Mouse (Mus musculus) heart, embryonic 16.5 days (tissue): ENCODE measurements at regions not wholly inside any gene's neighbourhood (a gene's known extent, or its start where the extent isn't known, plus 50 kb on each side); places are given as distances from the start of the nearest gene placed in this dataset.

ENCODE experiments used
- ATAC-seq: fragments of 200-750 bp; cut with Nextera tagmentation; replicated peaks from 2 replicates; pipeline ENCODE4 v1.8.0; 2017; ENCODE audit warnings: moderate number of reproducible peaks; ENCODE audit not compliant: insufficient read depth, low FRiP score; ENCODE audit errors: extremely low read depth
- H3K27ac ChIP-seq: fragments of 300-500 bp; sonication (generic); 2 replicates; pipeline ENCODE4 v1.5.1; 2014; ENCODE audit warnings: mild to moderate bottlenecking, low read length, control low read depth, moderate library complexity
- H3K27me3 ChIP-seq: fragments of 300-500 bp; sonication (generic); 2 replicates; pipeline ENCODE4 v1.6.1; 2014; ENCODE audit warnings: low read length, mixed read lengths; ENCODE audit not compliant: control insufficient read depth, insufficient read depth
- H3K36me3 ChIP-seq: fragments of 300-500 bp; sonication (generic); 2 replicates; pipeline ENCODE4 v1.6.1; 2014; ENCODE audit not compliant: control insufficient read depth, insufficient read depth
- H3K4me1 ChIP-seq: fragments of 300-500 bp; sonication (generic); 2 replicates; pipeline ENCODE4 v1.6.1; 2014; ENCODE audit warnings: low read length, mixed read lengths; ENCODE audit not compliant: control insufficient read depth, insufficient read depth
- H3K4me2 ChIP-seq: fragments of 300-500 bp; sonication (generic); 2 replicates; pipeline ENCODE4 v1.6.1; 2014; ENCODE audit warnings: low read depth, mild to moderate bottlenecking, control low read depth, low read length
- H3K4me3 ChIP-seq: fragments of 300-500 bp; sonication (generic); 2 replicates; pipeline ENCODE4 v1.5.1; 2014; ENCODE audit warnings: mild to moderate bottlenecking, control low read depth, low read length
- H3K9ac ChIP-seq: fragments of 300-500 bp; sonication (generic); 2 replicates; pipeline ENCODE4 v1.6.1; 2014; ENCODE audit warnings: low read length, control low read depth
- H3K9me3 ChIP-seq: fragments of 300-500 bp; sonication (generic); replicated peaks from 2 replicates; pipeline ENCODE4 v1.6.1; 2016; ENCODE audit warnings: low read length; ENCODE audit not compliant: control insufficient read depth
- WGBS: fragments of 180-500 bp; shearing (Covaris S2); extraction: QIAGEN DNeasy Blood & Tissue Kit; methylation state at CpG from one replicate; pipeline ENCODE4 v1.1.7; 2014; 5-methylcytosine and 5-hydroxymethylcytosine counted together

DNA sequence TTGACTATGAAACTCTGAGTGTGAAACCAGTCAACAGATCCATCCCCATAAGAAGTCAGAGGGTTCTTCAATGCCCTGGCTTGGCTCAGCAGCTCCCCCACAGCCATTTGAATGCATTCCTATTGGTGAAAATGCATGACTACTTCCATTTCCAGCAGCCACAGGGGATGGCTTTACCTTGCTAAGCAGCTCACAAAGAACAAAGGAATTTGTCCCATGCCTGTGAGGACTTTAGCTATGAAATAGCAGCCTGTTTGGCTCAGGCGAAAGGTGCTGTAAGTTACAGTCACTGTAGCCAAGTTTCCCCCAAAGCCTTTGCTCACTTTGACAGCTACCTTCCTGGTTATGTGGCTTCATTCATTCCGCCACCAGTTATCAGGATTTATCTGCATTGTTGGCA is 309.8 kb upstream of the Rasgrp1 start:
- no peak overlapping the region for H3K27ac ChIP-seq

DNA sequence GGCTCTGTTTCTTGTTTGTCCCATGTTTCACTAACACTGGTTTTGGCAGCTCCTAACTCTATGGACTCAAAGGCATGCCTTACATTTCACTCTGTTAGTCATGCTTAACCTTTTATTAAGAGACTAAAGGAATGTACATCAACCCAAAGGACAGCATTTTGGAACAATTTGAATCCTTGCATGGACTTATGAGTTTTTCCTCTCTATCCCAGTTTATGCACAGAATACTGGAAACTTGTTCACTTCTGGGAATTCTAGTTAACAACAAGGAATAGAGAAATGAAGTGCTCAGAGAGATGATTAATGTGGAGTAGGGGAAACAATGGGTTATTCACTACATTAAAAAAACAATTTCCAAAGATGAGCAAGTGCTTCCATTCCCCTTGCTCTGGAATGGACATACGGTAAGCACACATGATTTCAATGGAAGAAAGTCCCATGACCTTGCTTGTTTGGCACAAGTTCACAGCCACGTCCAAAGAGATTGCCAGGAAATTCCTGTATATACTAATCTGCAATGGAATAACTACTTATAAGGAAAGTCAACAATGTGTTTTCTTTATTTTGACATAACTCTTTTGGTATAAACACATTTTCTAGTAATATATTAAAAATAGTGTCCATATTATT is 313.9 kb upstream of the Rasgrp1 start:
- no peaks in the 10 kb centered on the region for H3K27me3 ChIP-seq
- H3K4me2 ChIP-seq: no peak overlapping the region
- H3K27ac ChIP-seq: no peak overlapping the region
- 49% methylated on average over 2 of the region's 2 CpGs for WGBS
- no peak overlapping the region for H3K9ac ChIP-seq
- no peaks in the 10 kb centered on the region for H3K36me3 ChIP-seq
- H3K4me3 ChIP-seq: no peak overlapping the region
- H3K4me1 ChIP-seq: 0 out of 2 replicates have a peak, but pooled peaks cover 6% of the 10 kb centered on the region
- no peaks in the 10 kb centered on the region for H3K9me3 ChIP-seq
- ATAC-seq: no peak

More for the DNA sequence above, 309.8 kb upstream of the Rasgrp1 start:
- Histone ChIP-seq H3K9ac (no peak overlapping the region), H3K36me3 (no peaks in the 10 kb centered on the region), H3K27me3 (no peaks in the 10 kb centered on the region), H3K4me1 (0 out of 2 replicates have a peak, but pooled peaks cover 6% of the 10 kb centered on the region), H3K4me2 (no peak overlapping the region), H3K4me3 (no peak overlapping the region), H3K9me3 (no peaks in the 10 kb centered on the region)
- WGBS: 22% methylated on average over 2 of the region's 2 CpGs
- no peak for ATAC-seq

DNA sequence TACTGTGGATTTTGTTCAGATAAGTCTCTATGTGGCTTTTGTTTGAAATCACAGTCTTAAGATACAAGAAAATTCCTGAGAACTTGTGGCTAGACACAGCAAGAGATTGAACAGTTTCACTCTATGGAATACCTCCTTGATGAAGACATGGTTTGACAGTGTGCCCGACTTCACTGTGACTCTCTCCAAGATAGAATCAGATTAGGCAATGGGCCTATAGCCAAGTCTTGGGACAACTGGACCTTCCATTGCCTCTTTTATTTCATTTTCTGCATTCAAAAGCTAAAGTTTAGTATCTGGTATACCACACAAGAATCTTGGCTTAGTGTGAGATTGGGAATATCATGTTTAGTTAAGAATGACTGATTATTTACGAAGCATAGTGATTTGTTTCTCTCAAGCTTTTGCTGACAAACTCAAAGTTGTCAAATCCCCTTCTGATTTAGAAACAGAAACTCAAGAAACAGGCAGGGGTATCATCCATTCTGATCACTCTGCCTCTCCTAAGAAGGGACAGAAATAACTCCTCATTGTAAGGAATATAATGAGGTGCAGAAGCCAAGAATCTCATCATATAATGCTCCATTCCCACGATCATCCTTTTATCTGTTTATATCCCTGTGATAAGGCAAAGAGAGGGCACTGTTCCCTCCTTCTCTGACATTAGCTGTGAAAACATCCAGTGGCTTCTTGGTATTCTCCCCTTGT is 317.6 kb upstream of the Rasgrp1 start:
- WGBS: 68% methylated on average over 3 of the region's 3 CpGs
- Histone ChIP-seq H3K9ac (no peak overlapping the region), H3K9me3 (no peaks in the 10 kb centered on the region), H3K4me2 (no peak overlapping the region), H3K4me1 (no peaks in the 10 kb centered on the region), H3K27me3 (no peaks in the 10 kb centered on the region), H3K27ac (no peak overlapping the region), H3K36me3 (no peaks in the 10 kb centered on the region), H3K4me3 (no peak overlapping the region)
- no peak for ATAC-seq

DNA sequence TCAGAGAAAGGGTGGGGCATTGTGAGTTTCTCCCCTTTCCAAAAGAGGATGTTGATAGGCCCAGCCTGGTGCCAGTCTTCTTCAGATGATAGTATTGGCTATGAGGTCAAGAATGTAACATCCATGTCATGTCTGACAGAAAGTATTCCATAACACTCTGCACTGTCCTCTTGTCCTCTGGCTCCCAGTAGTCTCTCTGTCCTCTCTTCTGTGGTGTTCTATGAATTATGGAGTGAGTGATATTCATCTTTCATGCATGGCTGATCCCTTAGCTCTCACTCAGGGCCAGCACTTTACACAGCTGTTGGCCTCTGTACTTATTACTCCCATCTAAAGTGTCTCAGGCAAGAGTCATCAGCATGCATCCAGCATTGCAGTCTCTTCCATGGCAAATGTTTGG is 319.9 kb upstream of the Rasgrp1 start:
- Histone ChIP-seq H3K4me3 (no peak overlapping the region), H3K4me2 (no peak overlapping the region), H3K36me3 (no peaks in the 10 kb centered on the region), H3K9ac (no peak overlapping the region), H3K9me3 (no peaks in the 10 kb centered on the region), H3K27me3 (no peaks in the 10 kb centered on the region), H3K4me1 (no peaks in the 10 kb centered on the region), H3K27ac (no peak overlapping the region)
- no peak for ATAC-seq

DNA sequence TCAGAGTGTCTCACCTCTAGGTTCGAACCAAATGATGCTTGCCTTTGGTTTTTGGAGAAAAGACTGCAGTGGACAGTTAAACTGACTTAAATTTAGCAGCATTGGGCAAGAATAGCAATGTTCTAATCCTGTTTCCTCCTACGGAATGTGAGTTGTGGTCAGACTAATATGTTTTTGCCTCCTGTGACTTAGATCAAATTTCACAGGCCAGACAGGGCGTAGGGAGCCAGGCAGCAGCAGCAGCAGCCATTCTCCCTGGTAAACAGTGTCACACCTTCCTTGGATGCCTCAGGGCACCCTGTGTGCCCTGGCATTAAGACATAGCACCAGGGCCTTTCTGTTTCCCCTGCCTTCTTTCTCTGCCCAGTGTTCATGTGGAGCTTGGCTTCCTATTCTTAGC is 323.7 kb upstream of the Rasgrp1 start:
- Histone ChIP-seq H3K36me3 (no peaks in the 10 kb centered on the region), H3K27ac (no peak overlapping the region), H3K27me3 (no peaks in the 10 kb centered on the region), H3K9ac (no peak overlapping the region), H3K4me1 (no peaks in the 10 kb centered on the region), H3K9me3 (no peaks in the 10 kb centered on the region), H3K4me2 (no peak overlapping the region), H3K4me3 (no peak overlapping the region)
- 65% methylated on average over 3 of the region's 3 CpGs for WGBS
- ATAC-seq: no peak

DNA sequence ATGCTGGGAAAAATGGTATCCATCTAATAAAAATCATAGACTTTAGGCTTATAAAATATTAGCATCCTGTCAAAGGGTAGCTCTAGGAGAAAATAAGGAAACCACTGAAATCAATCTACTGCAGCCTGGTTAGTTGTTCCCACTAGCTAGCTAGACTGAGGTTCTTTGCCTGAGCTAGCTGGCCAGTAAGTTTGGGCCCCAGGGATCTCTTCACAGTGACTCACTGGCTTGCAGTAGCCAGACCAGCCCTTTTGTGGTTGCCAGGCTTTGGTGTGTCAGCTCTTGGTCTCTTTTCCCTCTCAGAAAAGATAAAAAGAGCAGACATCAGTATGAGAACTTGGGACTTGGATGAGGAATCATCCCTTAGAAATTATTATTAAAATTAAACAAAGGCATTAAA is 325.3 kb upstream of the Rasgrp1 start:
- Histone ChIP-seq H3K36me3 (no peaks in the 10 kb centered on the region), H3K9ac (no peak overlapping the region), H3K4me1 (no peaks in the 10 kb centered on the region), H3K4me3 (no peak overlapping the region), H3K4me2 (no peak overlapping the region), H3K9me3 (no peaks in the 10 kb centered on the region), H3K27ac (no peak overlapping the region), H3K27me3 (no peaks in the 10 kb centered on the region)
- no peak for ATAC-seq

DNA sequence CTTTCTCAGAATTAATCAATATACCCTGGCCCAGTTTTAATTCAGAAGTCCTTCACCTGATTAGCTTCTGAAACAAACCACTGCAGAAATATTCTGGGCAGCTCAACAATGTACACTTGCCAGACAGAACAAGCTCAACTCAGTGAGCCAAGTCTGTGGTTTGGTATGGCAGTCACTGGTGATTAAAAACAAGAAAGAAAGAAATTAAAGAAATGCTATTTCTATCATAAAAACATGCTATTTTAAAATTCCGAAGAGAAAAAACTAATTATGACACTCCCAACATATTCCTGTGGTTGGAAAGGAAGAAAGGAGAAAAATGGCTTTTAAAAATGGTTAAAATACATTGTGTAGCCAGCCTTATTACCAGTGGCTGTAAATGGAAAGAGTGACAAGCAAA is 332.1 kb upstream of the Rasgrp1 start:
- Histone ChIP-seq H3K27me3 (no peaks in the 10 kb centered on the region), H3K9ac (no peak overlapping the region), H3K36me3 (no peaks in the 10 kb centered on the region), H3K4me1 (peaks cover 11% of the 10 kb centered on the region), H3K4me2 (no peak overlapping the region), H3K9me3 (no peaks in the 10 kb centered on the region), H3K27ac (no peak overlapping the region), H3K4me3 (no peak overlapping the region)
- 73% methylated on average over 1 of the region's 1 CpGs for WGBS
- ATAC-seq: no peak

DNA sequence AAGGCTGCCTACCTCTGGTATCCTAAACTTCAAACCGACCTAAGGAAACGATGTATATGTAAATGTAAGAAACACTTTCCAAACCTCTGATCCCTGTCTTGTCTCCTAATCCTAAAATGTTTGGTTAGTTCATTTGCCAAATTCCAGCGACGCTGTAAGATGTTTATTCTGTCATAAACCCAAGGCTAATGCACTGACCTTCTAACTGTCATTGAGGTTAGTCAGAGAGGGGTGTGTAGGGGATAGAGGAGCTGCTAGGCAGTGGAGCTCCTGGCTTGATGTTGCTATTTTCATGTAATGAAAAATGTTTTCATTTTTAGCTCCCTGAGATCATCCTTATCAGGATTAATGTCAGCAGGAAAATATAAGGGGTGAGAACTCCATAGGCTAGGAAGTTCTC is 335.8 kb upstream of the Rasgrp1 start:
- no peaks in the 10 kb centered on the region for H3K27me3 ChIP-seq
- no peak overlapping the region for H3K4me3 ChIP-seq
- no peak; the same call in 1 of the 2 replicates for ATAC-seq
- no peaks in the 10 kb centered on the region for H3K9me3 ChIP-seq
- WGBS: 48% methylated on average over 4 of the region's 4 CpGs
- H3K27ac ChIP-seq: no peak overlapping the region
- H3K36me3 ChIP-seq: no peaks in the 10 kb centered on the region
- no peak overlapping the region; the same call in 1 of the 2 replicates for H3K9ac ChIP-seq
- H3K4me2 ChIP-seq: no peak overlapping the region
- H3K4me1 ChIP-seq: peaks cover 10% of the 10 kb centered on the region

DNA sequence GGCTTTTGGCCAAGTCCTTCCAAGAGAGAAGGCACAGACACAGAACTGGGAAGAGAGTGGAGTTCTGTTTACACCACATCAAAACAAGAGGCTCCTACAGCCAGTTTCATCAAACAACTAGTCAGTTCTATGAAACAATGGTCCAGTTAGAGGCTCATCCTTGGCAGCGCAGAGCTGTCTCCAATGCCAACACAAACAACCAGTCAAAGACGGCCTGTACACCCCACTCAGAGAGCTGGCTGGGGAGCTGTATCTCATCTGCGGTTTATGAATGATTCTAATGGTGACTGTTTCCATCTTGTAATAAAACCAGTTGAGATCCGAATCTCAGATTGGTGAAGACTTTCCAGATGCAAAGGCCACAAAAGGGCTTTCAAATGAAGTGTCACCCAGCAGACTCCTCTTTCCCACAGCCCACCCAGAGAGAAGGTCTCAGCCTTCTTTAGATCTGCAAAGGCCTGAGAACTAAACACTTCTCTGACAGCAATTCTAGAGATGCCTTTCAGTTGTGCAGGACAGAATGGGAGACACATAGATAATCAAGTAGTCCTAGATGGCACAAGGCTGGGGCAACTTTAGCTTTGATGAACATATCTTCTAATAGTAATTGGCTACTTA is 343.1 kb upstream of the Rasgrp1 start:
- no peak overlapping the region for H3K27ac ChIP-seq
- no peak overlapping the region for H3K4me3 ChIP-seq
- H3K27me3 ChIP-seq: no peaks in the 10 kb centered on the region
- no peaks in the 10 kb centered on the region for H3K36me3 ChIP-seq
- H3K9ac ChIP-seq: no peak overlapping the region
- ATAC-seq: no peak
- H3K9me3 ChIP-seq: no peaks in the 10 kb centered on the region
- H3K4me2 ChIP-seq: no peak overlapping the region
- H3K4me1 ChIP-seq: no peaks in the 10 kb centered on the region
- WGBS: 70% methylated on average over 4 of the region's 4 CpGs
